Mouse (Mus musculus) C2C12 (cell line): ENCODE measurements around the gene Eif4g3.

Experiments
- CTCF ChIP-seq: IDR thresholded peaks from one replicate; pipeline ENCODE4 v1.5.1; 2011; ENCODE audit not compliant: control insufficient read depth, insufficient read depth, insufficient read length
- MAX ChIP-seq: IDR thresholded peaks from one replicate; pipeline ENCODE4 v1.6.1; 2011; ENCODE audit warnings: mild to moderate bottlenecking, control low read depth
- MYOD1 ChIP-seq: IDR thresholded peaks from one replicate; pipeline ENCODE4 v1.6.1; 2011; ENCODE audit warnings: low read depth; ENCODE audit not compliant: control insufficient read depth, insufficient read length
- MYOG ChIP-seq: IDR thresholded peaks from one replicate; pipeline ENCODE4 v1.6.1; 2011; ENCODE audit not compliant: control insufficient read depth, insufficient read length; ENCODE audit errors: extremely low read depth
- USF1 ChIP-seq: IDR thresholded peaks from one replicate; pipeline ENCODE4 v1.6.1; 2011; ENCODE audit warnings: low read depth, mild to moderate bottlenecking, control low read depth, moderate library complexity

DNA sequence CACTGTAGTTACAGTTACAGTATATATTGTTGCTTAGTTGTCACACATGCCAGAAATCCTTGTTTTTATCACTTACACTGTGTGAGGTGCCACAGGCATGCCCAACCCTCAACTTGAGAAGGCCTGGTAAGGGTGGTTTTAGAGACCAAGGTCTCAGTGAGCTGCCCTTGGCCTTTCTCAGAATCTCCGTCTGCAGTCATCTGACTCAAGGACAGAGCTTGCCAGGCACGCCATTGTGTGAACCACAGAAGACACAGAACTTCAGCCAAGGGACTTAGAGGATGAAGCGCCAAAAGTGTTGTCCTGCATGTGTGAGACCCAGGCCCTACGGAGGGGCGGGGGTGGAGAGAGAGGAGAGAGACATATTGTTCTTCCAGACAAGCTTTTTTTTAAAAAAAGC, 217.3 kb downstream of the Eif4g3 start:
- TF ChIP-seq CTCF, result no peak
- no peak for TF ChIP-seq MYOD1
- no peak for TF ChIP-seq MAX
- no peak for TF ChIP-seq MYOG
- no peak for TF ChIP-seq USF1
